Mouse (Mus musculus) cerebellum, adult 11-12 months (tissue): ENCODE data around the gene Tmem219.

Source experiments
- DNase-seq: peaks from one replicate; pipeline ENCODE4 v3.0.0; 2022

Tmem219 gene

DNA sequence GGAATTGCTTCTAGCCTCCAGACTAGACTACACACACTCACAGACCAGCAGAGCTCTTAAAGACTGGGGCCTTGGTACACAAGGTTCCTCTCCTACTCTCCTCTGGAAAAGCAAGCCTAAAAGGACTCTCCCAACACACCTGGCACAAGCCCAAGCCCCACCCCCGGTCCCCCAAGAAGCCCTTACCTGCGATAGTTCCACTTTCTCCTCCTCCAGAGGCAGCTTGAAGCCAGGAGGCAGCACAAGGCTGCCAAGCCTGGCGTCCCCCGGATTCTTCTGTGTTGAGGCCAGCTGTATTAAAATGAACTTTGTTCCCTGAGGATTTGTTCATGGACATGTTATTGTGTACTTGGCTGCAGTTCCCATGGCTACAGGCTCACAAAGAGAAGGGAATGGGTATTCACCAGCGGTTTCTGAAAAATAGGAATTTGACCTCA is at the start of gene Tmem219:
Gene Tmem219 (minus strand): TSS at position 294 of the 437 bp plus-strand sequence.
- no peak for DNase-seq

DNA sequence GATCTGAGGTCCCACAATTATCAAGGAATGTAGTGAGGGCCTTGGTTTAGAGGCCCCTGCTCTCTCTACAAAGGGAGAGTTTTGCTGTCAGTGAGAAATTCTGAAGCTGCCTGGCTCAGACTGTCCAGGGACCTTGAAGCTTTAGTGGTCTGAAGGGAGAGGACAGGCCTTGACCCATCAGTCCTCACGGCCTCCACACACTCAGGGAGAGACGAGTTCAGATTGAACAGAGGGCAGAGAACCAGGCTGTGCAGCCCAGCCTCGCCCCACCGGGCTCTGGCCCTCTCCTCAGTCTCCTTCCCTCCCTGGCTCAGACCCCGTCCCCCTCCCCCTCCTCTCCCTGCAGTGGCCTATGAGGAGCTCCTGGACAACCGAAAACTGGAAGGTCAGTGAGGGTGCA is 44.6 kb upstream of the Tmem219 start:
- DNase-seq = no peak

DNA sequence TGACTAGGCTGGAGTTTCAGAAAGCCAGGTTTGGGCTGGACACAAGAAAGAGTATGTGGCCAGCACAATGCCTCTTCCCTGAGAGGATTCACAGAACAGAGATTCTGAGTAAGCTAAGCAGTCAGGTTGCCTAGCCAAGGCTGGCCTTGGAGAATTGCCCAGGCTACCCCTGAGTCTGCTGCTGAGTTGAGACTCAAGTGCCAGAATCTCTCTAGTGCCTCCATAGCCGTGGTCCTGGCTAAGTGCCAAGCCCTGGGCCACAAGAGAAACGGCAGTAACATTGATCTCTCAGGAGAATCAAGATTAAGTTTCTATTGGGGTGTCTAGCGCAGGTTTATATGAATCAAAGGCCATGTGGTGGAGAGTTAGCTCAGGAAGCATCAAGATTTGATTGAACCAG is 42.9 kb upstream of the Tmem219 start:
- peak; percentile 76 for DNase-seq

DNA sequence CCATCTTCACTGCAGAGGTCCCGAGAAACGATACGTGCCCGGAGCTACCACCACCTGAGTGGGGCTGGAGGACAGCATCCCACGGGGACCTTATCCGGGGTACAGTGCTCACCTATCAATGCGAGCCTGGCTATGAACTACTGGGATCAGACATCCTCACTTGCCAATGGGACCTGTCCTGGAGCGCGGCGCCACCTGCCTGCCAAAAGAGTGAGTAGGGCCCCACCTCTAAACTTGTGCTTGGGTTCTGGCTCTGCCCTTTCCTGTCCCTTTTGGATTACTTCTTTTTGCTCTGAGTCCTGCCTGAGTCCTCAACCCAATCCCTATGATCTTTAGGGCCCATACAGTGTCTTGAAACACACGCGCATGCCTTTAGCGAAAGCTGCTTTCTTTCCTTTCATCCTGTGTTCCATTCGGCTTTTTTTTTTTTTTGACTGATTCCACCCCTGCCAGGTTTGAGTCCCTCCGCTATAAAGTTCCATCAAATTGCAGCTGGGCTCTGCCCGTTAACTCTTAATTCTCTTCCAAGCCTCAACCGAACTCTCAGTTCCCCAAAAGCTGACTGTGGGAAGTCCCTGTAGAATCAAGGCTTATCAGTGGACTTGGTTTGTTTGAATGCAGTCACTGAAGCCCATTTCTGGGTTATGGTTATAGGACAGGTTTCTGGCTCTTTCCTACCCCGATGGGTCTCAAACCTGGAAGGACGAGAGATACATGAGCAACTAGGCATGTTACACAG is 41.0 kb upstream of the Tmem219 start:
- no peak for DNase-seq

DNA sequence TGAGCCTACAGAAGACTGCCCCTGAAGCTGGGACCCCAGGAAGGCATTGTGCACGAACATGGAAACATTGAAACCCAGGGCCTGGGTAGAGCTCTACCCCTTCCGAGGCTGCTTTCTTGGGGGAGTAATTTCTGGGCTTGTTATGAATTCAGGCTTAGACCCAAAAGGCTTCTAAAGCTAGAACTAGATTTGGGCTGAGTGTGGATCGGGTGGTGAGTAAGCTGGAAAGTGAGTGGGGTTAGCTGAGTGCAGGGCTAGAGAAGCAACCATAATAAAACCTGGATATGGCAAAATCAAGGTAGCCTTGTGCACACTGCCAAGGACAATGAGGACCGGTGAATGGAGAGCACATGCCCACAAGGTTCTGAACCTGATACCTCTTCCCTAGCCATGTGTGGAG is 39.2 kb upstream of the Tmem219 start:
- DNase-seq = no peak

DNA sequence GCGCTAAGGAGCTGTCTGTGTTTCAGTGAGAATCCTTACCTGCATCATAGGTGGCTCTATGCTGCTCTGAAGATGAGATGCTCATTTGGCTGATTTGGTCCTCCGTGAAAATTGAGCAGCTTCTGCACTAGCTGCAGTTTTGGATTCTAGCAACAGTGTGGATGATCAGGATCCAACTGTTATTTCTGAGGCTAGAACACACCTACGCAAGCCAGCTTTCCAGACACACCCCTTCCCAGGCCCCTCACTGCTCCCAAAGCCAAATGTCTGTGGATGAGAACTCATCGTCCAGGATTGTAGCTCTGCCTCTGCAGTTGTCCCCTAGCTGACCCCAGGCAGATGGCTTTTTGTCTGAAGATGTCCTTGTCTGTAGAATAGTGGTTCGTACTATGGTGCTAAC is 38.4 kb upstream of the Tmem219 start:
- DNase-seq = peak; percentile 4

DNA sequence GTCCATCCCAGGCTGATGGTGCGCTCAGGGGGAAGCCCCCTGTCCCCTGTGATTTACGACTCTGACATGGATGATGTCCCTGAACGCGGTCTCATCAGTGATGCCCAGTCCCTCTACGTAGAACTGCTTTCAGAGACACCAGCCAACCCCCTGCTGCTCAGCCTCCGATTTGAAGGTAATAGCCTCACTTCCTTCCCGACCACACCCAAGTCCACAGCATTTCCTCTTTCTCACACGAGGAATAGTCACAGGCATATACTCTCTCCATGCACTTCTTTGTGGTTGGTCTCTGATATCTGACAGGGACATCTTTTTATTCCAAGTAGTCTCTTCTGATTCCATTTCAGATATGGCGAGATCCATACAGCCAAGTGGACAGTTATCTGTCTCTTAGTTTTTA is 37.1 kb upstream of the Tmem219 start:
- DNase-seq = no peak

DNA sequence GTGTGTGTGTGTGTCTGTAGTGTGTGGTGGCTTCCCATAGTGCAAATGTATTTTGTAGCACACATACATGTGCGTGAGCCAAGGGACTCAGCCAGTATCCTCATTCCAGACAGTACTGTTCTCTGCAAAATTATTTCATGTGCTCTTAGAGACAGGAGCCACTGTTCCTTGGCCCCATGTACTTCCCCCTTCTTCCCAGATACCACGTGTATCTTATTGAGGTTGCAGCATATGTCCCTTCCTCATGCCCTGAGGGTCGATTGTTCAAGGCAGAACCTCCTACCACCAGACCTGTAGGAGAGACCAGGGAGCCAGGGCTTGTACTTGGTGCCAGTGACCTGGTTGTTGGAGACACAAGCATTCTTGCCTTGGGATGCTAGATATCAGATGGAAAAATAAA is 32.4 kb upstream of the Tmem219 start:
- no peak for DNase-seq

DNA sequence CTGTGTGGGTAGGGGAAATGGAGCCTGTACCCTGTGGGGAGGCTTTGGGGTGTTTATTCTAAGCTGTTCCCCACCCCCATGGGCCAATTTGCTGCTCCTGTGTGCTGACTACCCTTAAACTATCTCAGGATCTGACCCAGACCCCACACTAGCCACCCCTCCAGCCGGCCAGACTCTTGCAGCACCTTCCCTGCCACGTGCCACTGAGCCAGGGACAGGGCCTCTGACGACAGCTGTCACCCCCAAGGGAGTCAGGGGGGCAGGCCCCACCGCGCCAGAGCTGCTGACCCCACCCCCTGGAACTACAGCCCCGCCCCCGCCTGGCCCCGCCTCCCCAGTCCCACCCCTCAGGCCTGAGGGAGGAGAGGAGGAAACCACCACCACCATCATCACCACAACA is 29.9 kb upstream of the Tmem219 start:
- DNase-seq = peak; percentile 65

DNA sequence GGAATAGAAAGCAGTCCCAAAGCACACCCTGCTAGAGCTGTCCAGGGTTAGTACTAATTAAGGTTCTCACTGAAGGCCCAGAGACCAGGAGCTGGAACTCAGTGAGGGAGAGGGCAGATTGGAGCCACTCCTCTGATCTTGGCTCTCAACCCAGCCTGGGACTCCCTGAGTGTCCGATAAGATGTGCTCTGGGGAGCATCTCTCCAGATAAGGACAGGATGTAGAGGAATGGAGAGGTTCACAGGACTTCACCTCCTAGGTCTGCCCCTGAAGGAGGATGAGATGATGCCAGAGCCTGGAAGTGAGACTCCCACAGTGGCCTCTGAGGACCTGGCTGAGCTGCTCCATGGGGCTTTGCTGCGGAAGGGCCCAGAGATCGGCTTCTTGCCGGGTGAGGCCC is 29.0 kb upstream of the Tmem219 start:
- DNase-seq = no peak

DNA sequence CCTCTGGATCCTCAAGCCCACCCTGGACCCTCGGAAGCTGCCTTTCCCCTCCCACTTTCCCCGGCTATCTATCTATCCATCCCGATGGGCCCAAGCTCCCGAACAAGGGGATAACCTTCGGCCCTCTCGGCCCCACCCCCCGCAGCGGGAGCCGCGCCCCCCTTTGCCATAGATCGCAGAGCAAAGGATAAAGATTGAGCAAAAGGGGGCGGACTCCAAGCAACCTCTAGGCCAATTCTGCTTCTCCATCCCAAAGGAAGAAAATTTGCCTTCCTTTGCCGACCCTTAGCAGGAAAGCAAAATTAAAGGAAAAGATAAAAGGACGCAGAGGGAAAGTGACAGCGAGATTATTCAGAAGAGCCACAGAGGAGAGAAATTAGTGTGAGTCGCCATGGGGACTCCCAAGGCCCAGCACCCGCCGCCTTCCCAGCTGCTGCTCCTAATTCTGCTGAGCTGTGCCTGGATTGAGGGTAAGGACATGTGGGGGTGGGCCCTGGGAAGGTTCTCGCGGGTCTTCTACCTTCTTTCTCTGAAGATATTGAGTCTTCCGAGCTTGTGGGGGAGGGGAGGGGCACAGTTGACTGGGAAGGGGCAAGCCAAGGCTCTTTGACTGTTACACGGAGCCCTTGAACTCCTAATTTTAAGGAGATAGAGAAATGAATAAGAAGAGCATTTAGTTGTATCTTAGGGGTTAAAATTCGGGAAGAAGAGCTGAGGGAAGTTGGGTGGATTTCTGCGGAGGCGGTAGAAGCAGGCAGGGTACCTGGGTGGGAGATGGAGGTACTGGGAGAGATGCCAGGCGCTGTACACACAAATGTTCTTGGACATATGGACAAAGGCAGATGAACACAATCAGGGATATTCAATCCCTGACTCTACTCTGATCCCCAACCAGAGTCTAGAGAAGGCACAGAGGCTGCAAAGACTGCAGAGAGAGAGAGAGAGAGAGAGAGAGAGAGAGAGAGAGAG is 28.2 kb upstream of the Tmem219 start:
- DNase-seq = peak; percentile 67

DNA sequence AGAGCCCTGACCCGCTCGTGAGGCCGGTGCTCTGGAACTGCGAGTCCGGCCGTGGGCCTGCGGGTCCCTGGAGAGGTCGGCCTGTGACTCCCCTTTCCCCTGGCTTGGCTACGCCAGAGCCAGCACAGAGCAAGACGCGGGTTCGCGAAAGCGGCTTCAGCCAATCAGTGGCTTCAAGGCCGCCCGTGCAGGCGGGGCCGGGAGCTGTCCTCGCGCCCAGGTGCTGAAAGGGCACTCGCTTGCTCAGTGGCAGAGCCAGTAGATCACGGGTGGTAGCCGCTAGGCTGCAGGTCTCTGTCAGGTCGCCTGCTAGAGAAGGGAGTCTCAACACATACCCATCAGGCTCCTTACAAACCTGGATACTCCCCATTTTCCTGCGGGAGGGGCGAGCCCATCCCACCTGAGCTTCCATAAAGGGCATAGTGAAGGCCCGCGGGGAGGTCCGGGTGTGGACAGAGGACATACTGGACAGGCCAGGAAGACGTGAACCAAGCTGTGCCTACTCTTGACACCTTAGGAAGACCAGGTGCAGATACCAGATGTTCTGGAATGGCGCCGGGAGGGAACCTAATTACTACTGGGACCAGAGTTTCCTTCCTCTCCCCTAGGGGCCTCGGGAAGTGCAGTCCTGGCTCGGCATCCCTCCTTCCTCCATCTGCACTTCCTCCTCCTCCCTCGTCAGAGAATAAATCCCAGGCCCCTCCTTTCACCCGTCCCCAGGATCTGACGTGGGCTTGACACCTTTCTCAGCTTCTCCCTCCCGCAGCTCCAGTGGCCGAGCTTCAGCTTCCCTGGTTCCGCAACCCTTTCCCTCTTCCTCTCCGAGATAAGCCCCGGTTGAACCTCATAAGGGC is 27.3 kb upstream of the Tmem219 start, which contains the start of gene Sez6l2:
Gene Sez6l2 (plus strand): TSS at position 771 of the 854 bp plus-strand sequence.
- peak; percentile 93 for DNase-seq

DNA sequence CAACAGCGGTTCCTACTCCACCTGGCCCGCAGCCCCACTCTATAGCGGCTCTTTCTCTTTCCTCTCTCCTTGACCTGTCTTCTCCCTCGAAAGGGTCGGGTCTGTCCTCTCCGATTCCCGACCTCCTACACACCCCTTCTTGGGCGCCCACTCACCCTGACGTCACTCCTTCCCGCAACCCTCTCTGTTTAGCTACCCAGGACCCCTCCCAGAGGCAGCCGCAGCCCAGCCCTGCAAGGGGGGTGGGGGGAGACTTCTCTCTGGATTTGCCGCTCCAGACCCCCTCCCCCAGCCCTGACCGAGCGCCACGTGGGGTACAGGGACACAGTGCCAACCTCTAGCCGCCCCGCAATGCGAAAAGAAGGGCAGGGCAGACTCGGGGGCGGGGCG is 26.7 kb upstream of the Tmem219 start, which contains the start of gene Asphd1:
Gene Asphd1 (minus strand): TSS at position 180 of the 390 bp plus-strand sequence.
- DNase-seq = no peak

DNA sequence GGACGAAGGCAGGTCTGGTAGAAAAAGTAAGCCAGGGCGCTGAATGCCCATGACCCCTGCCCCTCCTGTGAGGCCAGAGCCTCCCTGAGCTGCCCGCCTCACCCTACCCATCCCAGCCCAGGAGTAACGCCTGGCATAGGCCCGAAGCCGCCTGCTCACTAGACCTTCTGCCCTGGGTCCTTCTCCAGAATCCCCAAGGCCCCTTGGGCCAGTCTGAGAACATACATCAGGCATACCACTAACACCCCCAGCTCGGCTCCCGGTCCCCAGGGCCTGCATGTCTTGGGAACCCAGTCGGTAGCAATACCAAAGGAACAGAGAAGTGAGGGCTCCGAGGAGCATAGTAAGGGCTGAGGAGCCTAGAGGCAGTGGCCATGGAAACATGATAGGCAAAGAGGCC is 25.9 kb upstream of the Tmem219 start:
- DNase-seq = peak; percentile 53

DNA sequence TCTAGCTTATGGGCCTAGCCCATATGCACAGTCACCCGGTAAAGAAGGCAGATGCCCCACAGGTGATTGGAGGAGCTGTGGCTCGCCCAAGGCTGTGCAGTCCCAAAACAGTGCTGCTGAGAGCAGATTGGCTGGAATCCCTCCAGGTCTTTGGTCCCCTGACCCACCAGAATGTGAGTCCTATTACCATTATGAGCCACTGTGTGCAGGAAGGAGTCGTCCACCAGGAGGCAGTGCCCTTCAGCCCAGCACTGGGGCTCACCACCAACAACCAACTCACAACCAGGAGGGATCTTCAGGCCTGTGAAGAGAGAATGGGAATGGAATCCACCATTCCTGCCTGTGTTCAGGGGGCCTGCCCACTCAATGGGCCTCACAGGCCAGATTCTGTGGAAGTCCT is 23.8 kb upstream of the Tmem219 start:
- no peak for DNase-seq

DNA sequence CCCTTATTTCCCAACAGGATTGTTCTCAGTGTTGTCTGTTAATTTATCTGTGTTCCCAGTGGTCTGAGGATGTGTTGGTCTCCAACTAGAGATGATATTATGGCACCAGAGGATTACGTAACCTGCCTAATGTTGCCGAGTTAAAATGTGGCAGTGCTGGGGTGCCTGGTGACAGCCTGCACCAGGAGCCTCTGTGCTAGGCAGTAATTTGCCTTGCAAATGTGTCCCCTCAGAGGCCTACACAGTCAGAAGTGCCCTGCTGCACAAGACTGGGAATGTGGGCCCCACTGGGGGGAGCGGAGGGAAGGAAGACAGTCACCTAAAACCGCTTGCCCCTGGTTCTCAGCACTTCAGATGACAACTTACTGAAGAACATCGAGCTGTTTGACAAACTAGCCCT is 19.1 kb upstream of the Tmem219 start:
- no peak for DNase-seq

DNA sequence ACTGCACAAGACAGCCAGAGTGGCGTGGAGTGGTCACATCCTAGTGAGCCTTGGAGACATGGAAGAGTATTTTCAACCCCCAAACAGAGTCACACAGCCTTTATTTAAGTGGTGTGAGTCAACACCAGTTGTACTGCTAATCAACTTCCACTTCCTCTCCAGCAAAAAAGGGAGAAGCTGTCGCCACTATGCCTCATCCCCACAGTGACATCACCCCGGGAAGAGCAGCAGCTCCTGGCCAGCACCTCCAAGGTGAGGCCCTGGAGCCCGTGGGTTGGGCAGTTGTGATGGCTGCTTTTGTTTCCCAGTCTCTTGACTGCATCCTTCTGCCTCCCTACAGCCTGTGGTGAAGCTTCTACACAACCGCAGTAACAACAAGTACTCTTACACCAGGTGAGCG is 18.5 kb upstream of the Tmem219 start:
- no peak for DNase-seq

DNA sequence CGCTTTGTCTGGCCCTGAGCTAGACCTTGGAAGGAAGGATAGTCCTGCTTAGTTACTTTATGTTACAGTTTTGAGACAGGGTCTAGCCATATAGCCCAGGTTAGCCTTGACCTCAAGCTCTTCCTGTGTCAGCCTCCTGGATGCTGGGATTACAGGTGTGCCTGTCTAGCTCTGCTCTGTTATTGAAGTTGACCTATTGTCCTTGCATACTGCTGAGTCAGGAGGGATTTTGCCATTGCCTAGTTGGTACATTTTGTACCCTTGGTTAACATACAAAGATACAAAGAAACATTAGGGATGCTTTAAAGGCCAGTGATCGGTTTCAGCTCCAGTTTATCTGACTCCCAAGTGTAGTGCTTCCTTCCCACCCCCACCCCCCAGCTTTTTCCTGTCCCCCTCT is 9.9 kb upstream of the Tmem219 start:
- no peak for DNase-seq

DNA sequence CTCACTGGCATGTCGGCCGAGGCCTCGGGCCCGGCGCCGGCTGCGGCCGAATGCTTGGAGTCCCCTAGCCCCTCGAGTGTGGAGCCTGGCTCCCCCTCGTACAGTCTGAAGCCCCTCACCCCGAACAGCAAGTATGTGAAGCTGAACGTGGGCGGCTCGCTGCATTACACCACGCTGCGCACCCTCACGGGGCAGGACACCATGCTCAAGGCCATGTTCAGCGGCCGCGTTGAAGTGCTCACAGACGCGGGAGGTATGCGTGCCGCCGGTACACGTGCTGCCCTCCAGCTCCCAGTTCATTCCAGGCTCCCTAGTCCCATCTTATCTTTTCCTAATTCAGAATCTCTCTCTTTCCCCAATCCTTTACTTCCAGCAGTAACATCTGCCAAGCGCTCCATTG is 6.3 kb upstream of the Tmem219 start:
- DNase-seq = no peak

DNA sequence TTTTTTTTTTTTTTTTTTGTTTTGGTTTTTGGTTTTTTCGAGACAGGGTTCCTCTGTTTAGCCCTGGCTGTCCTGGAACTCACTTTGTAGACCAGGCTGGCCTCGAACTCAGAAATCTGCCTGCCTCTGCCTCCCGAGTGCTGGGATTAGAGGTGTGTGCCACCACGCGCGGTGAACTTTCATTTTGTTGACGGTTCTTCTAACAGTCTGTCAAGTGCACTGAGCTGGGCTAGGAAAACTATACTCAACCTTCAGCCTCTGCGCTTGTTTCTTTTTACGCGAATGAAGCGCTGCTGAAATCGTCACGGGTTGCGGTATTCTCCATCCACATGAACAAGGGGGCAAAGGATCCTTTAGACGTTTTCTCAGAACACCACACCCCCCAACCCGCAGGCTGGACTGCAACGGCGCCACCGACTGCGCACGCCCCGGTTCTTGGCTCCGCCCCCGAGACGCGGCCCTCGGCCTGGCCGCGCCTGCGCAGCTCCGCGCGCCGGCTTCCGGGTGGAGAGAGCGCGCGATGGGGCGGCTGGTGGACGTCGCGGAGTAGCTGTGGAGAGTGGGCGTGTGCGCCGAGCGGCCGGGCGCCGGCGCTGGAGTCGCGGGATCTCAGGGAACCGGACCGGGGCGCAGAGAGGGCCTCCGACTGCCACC is 5.8 kb upstream of the Tmem219 start, which contains the start of gene Kctd13:
Gene Kctd13 (plus strand): TSS at position 496 of the 654 bp plus-strand sequence.
- DNase-seq = peak; percentile 90

DNA sequence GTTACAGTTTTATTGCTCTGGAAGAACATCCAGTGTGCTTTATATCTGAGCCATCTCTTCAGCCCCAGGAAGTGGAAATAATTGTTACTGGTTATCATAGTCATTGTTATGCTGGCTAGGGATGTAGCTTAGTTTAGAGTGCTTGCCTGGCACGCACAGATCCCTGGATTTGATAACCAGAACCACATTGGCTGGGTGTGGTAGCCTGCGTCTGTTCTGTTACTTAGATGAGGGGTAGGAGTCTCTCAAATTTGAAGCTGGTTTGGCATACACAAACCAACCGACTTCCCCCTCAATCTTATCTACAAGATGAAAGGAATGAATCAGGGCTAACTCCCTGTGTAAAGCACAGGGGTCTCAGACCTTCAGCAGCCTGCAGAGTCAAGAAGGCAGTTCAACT is 3.6 kb upstream of the Tmem219 start:
- DNase-seq = no peak

DNA sequence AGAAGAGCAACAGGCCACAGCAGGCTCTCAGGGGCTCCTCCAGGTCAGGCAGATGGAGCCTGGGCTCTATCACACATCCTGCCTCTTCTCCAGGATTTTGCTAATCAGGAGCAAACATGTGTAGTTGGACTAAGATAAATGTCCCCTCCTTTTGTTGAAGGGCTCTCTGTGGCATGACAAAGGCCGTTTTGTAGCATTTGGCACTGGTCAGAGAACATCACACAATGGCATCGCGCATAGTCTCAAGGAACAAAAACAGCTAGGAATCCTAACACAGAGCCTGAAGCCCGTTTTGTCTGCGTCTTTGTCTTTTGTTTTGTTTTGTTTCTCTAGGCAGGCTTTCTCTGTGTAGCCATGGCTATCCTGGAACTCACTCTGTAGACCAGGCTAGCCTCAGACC is 1.3 kb upstream of the Tmem219 start:
- DNase-seq = no peak
